Mouse (Mus musculus) midbrain, embryonic 16.5 days (tissue): ENCODE measurements around the gene Sik3. TPM values are rescaled to one million over a fixed set of nuclear protein-coding genes. Genes with fewer than 3 reads are reported as not detected.

Experiments used
- ATAC-seq: fragments of 200-750 bp; cut with Nextera tagmentation; 2 replicates; pipeline ENCODE4 v1.8.0; 2017; ENCODE audit warnings: moderate TSS enrichment
- H3K27ac ChIP-seq: fragments of 300-500 bp; sonication (generic); 2 replicates; pipeline ENCODE4 v1.5.1; 2014; ENCODE audit warnings: mild to moderate bottlenecking, low read length, mixed read lengths
- H3K27me3 ChIP-seq: fragments of 300-500 bp; sonication (generic); 2 replicates; pipeline ENCODE4 v1.6.1; 2014; ENCODE audit warnings: low read depth, low read length, mixed read lengths; ENCODE audit not compliant: control insufficient read depth, insufficient read depth
- H3K36me3 ChIP-seq: fragments of 300-500 bp; sonication (generic); 2 replicates; pipeline ENCODE4 v1.6.1; 2014; ENCODE audit warnings: mild to moderate bottlenecking, low read length, moderate library complexity, mixed read lengths; ENCODE audit not compliant: control insufficient read depth, insufficient read depth
- H3K4me1 ChIP-seq: fragments of 300-500 bp; sonication (generic); 2 replicates; pipeline ENCODE4 v1.6.1; 2014; ENCODE audit warnings: mild to moderate bottlenecking, low read length, mixed read lengths; ENCODE audit not compliant: control insufficient read depth, insufficient read depth
- H3K4me2 ChIP-seq: fragments of 300-500 bp; sonication (generic); 2 replicates; pipeline ENCODE4 v1.6.1; 2014; ENCODE audit warnings: mild to moderate bottlenecking, low read length, mixed read lengths
- H3K4me3 ChIP-seq: fragments of 300-500 bp; sonication (generic); 2 replicates; pipeline ENCODE4 v1.5.1; 2014; ENCODE audit warnings: low read depth, mild to moderate bottlenecking, low read length, moderate library complexity, mixed read lengths
- H3K9ac ChIP-seq: fragments of 300-500 bp; sonication (generic); 2 replicates; pipeline ENCODE4 v1.6.1; 2014; ENCODE audit warnings: low read depth, low read length, mixed read lengths
- H3K9me3 ChIP-seq: fragments of 300-500 bp; sonication (generic); replicated peaks from 2 replicates; pipeline ENCODE4 v1.6.1; 2014; ENCODE audit warnings: mild to moderate bottlenecking, low read length, mixed read lengths; ENCODE audit not compliant: control insufficient read depth, poor library complexity, severe bottlenecking
- WGBS: fragments of 180-500 bp; shearing (Covaris S2); extraction: QIAGEN DNeasy Blood & Tissue Kit; methylation state at CpG from one replicate; pipeline ENCODE4 v1.1.7; 2014; 5-methylcytosine and 5-hydroxymethylcytosine counted together
- polyA plus RNA-seq: library from polyadenylated mRNA; unstranded; fragments of >200 nt; fragmentation: Nextera tagmentation; extraction: Ambion mirVana; gene quantifications from 2 replicates; pipeline ENCODE4 v1.2.1, GENCODE M21; 2015

The Sik3 gene
- polyA plus RNA-seq, 1 experiment from 2014 or later = 5.1 TPM

DNA sequence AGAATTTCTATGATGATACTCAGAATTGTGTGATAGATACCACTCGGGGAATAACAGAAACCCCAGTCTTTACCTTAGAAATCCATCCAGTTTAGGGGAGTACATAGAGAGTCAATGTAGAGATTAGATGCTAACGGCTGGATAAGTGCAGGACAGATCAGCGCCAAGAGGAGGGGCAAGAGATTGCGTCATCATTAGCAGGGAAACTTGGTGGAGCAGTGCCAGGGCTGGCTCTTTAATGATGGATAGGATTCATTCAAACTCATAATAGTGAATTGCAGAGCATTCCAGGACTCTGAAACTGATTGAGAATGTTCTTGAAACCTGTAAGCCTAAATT, 27.4 kb upstream of the Sik3 start:
- H3K4me2 ChIP-seq = peak overlapping the region; percentile 55
- 1% methylated on average over 4 of the region's 4 CpGs for WGBS
- H3K4me3 ChIP-seq = peak overlapping the region; percentile 97
- peak overlapping the region; percentile 97 for H3K9ac ChIP-seq
- ATAC-seq = peak; percentile 84
- no peaks in the 10 kb centered on the region for H3K27me3 ChIP-seq
- no peaks in the 10 kb centered on the region for H3K36me3 ChIP-seq
- H3K9me3 ChIP-seq = no peaks in the 10 kb centered on the region
- peak overlapping the region; percentile 94 for H3K27ac ChIP-seq
- peaks cover 29% of the 10 kb centered on the region for H3K4me1 ChIP-seq

GRCm38 (mm10) chr9:45999009-45999408, 13.6 kb upstream of the Sik3 start:
- Histone ChIP-seq H3K27me3 (no peaks in the 10 kb centered on the region), H3K27ac (no peak overlapping the region), H3K4me2 (no peak overlapping the region), H3K9ac (no peak overlapping the region), H3K4me3 (no peak overlapping the region), H3K36me3 (no peaks in the 10 kb centered on the region), H3K9me3 (no peaks in the 10 kb centered on the region), H3K4me1 (no peaks in the 10 kb centered on the region)
- no peak for ATAC-seq
- WGBS = 69% methylated on average over 4 of the region's 4 CpGs

DNA sequence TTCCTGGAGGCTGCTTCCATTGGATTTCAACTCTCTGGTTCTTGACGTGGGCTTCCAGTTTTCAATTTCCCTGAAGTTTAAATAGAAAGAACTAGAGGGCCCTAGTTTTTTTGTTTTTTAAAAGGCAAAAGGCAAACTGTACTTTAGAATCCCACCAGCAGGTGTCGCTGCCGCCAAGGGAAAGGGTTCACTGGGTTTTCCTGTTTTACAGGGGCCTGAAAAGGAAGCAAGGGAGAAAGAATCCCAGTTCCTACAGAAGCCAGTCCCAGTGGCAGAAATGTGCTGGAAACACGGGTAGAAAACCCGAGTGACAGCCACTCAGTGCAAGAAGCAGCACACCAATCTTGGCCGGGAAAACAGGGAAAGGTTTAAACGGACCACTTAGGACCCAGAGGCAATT, 8.9 kb upstream of the Sik3 start:
- H3K4me3 ChIP-seq = no peak overlapping the region
- WGBS = 7% methylated on average over 7 of the region's 7 CpGs
- no peak for ATAC-seq
- H3K4me1 ChIP-seq = no peaks in the 10 kb centered on the region
- no peaks in the 10 kb centered on the region for H3K36me3 ChIP-seq
- no peak overlapping the region for H3K4me2 ChIP-seq
- H3K27ac ChIP-seq = no peak overlapping the region
- no peak overlapping the region for H3K9ac ChIP-seq
- no peaks in the 10 kb centered on the region for H3K9me3 ChIP-seq
- H3K27me3 ChIP-seq = no peaks in the 10 kb centered on the region

- WGBS = 66% methylated on average over 3 of the region's 3 CpGs
- Histone ChIP-seq H3K36me3 (no peaks in the 10 kb centered on the region), H3K9me3 (no peaks in the 10 kb centered on the region), H3K4me3 (no peak overlapping the region), H3K4me1 (no peaks in the 10 kb centered on the region), H3K27me3 (no peaks in the 10 kb centered on the region), H3K4me2 (no peak overlapping the region), H3K27ac (no peak overlapping the region), H3K9ac (no peak overlapping the region)
- no peak for ATAC-seq
Measured at GRCm38 (mm10) chr9:46004529-46004928, 8.1 kb upstream of the Sik3 start.

DNA sequence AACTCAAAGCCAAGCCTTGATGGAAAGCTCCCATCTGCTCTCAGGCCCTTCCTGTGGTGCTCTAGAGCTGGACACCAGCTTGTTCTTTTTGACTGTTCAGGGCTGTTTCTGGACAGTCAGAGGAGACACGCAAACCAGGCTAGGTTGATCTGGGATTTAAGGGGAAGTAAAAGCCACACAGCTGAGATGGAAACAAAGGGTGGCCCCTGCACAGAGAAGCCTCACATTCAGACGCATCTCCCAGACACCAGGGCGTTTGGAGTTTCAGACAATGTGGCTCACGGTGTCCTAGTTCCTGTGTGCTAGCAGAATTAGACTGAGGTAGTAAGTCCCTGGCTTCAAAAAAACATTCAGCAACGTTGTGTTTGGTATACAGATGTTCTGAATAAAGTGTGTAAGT, 6.4 kb upstream of the Sik3 start:
- 54% methylated on average over 5 of the region's 5 CpGs for WGBS
- H3K36me3 ChIP-seq = no peaks in the 10 kb centered on the region
- ATAC-seq = no peak
- H3K27ac ChIP-seq = no peak overlapping the region
- H3K9ac ChIP-seq = no peak overlapping the region
- H3K4me3 ChIP-seq = no peak overlapping the region
- no peaks in the 10 kb centered on the region for H3K4me1 ChIP-seq
- H3K9me3 ChIP-seq = no peaks in the 10 kb centered on the region
- no peaks in the 10 kb centered on the region for H3K27me3 ChIP-seq
- no peak overlapping the region for H3K4me2 ChIP-seq

GRCm38 (mm10) chr9:46008931-46009668, 3.5 kb upstream of the Sik3 start:
- ATAC-seq = no peak

DNA sequence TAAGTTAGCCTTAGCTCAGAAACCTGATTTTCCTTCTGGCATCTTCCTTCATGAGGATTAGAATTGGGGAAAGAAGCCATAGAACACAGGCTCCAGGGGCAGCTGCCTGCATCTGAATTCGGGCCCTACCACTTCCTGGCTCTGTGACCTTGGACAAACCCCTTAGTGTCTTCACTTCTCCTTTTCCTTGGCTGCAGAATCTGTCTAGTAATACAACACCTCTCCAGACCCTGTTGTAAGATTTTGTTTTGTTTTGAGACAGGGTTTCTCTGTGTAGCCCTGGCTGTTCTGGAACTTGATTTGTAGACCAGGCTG, 3.0 kb upstream of the Sik3 start:
- H3K9me3 ChIP-seq = no peaks in the 10 kb centered on the region
- 87% methylated on average over 1 of the region's 1 CpGs for WGBS
- no peaks in the 10 kb centered on the region for H3K36me3 ChIP-seq
- H3K4me2 ChIP-seq = no peak overlapping the region
- H3K4me1 ChIP-seq = peaks cover 11% of the 10 kb centered on the region
- H3K27ac ChIP-seq = no peak overlapping the region
- no peak for ATAC-seq
- no peak overlapping the region for H3K9ac ChIP-seq
- H3K4me3 ChIP-seq = no peak overlapping the region
- no peaks in the 10 kb centered on the region for H3K27me3 ChIP-seq

More at GRCm38 (mm10) chr9:46008931-46009668, 3.5 kb upstream of the Sik3 start:
- Histone ChIP-seq H3K9ac (no peak overlapping the region), H3K4me1 (peaks cover 6% of the 10 kb centered on the region), H3K9me3 (no peaks in the 10 kb centered on the region), H3K36me3 (no peaks in the 10 kb centered on the region), H3K27ac (no peak overlapping the region), H3K27me3 (no peaks in the 10 kb centered on the region), H3K4me2 (no peak overlapping the region), H3K4me3 (no peak overlapping the region)
- 78% methylated on average over 6 of the region's 7 CpGs for WGBS

- no peak for ATAC-seq
- Histone ChIP-seq H3K27me3 (no peaks in the 10 kb centered on the region), H3K9ac (peak overlapping the region; percentile 62; the same call in 1 of the 2 replicates), H3K4me2 (peak overlapping the region; percentile 61), H3K4me3 (no peak overlapping the region), H3K4me1 (peaks cover 27% of the 10 kb centered on the region), H3K9me3 (no peaks in the 10 kb centered on the region), H3K27ac (no peak overlapping the region), H3K36me3 (no peaks in the 10 kb centered on the region)
- WGBS = 57% methylated on average over 3 of the region's 3 CpGs
Measured at GRCm38 (mm10) chr9:46011094-46011970, 1.3 kb upstream of the Sik3 start.

DNA sequence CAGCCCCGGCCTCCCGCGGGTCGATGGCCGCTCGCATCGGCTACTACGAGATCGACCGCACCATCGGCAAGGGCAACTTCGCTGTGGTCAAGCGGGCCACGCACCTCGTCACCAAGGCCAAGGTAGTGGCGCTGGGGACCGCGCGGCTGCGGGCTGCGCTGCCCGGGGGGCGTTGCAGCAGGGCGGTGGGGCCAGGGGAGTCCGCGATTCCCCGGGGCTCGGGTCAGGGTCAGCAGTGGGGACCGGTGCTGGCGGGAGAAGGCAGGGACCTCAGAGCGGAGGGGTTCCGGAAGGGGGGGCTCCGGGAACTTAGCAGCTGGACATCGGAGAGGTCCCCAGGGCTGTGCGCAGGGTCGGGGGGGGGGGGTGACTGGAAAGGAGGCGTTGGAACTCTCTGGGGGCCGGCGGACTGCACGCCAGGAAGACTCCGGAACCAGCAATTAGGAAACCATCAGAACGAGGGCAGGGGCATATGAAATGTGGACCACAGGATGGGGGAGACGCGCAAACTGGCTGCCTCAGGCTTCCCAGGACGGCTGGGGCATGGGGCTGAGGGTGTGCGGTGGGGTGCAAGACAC, 478 bp downstream of the Sik3 start:
- WGBS = under 1% methylated on average over 45 of the region's 46 CpGs
- Histone ChIP-seq H3K4me3 (peak overlapping the region; percentile 64), H3K9ac (peak overlapping the region; percentile 87), H3K27me3 (no peaks in the 10 kb centered on the region), H3K36me3 (no peaks in the 10 kb centered on the region), H3K4me1 (peaks cover 30% of the 10 kb centered on the region), H3K4me2 (peak overlapping the region; percentile 63), H3K27ac (peak overlapping the region; percentile 86), H3K9me3 (no peaks in the 10 kb centered on the region)
- peak; percentile 72 for ATAC-seq
